Mouse (Mus musculus): ENCODE results near the gene Unkl. TPM values are rescaled to one million over a fixed set of nuclear protein-coding genes. Genes with fewer than 3 reads are reported as not detected.
A peak's percentile ranks its signal among the peaks of the same experiment; 100 is the strongest.

Gene Unkl
- 10 to 100 TPM; 32.0 to 33.7 TPM for total RNA-seq (2021)
- long read RNA-seq, full-length matches to known transcripts: 3 of 12 reads
- long read RNA-seq, partial matches to known transcripts: 2 of 12 reads
- long read RNA-seq, other reads (novel, unspliced or antisense): 7 of 12 reads

DNA sequence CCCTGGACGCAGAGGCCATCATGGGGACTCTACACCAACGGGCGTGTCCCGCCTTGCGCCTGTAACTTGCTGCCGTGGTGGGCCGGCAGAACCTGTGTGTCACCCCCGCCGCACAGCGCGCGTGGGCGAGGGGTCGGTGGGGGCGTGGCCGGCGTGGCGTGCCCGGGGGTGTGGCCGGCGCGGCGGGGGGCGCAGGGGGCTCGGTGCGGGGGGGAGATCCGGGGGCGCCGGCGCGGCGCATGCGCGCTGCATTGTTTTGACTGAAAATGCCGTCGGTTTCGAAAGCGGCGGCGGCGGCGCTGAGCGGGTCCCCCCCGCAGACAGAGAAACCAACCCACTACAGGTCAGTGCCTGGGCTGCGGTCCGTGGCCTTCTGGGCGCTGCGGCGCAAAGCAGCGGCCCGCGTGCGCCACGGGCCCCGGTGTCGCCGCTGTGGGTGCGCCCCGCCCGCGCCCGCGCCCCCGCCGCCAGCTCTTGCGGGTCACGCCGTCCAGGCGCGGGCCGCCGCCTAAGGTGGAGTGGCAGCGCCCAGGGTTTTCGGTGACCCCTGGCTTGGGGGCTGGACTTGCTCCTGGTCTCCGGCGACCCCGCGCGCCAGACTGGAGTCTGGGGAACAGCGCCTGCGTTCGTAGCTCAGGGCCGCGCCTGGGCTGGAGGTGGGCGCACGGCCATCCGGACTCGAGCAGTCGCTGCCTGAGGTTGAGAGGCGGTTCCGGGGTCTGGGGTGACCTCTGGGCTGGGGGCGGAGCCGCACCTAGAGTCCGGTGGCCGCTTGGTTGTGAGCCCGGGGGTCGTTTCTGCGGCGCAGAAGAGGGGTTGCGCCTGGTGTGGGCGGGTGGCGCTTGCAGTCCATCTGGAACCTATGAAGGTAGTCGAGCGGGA lies at the start of gene Unkl:
Unkl (plus strand) TSS at position 248 of the 882 bp plus-strand sequence.
- DNase-seq (ENCODE audit: low spot score in 2 of 2): peak; percentile 70 to 82

DNA sequence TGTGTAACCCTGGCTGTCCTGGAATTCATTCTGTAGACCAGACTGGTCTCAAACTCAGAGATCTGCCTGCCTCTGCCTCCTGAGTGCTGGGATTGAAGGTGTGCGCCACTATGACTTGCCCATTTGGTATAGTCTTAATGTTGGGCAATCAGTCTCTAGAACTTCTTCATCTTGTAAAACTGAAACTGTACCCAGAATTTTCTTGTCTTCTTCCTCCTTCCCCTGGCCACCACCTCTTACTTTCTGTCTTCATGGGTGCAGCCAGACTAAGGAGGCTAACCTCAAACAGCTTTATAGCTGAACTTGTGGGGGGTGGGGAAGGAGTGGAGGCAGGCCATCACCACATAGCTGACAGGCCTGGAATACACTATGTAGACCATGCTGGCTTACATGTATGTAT lies 49.4 kb upstream of the Unkl start:
- no peak for DNase-seq (ENCODE audit: low spot score in 2 of 2)

DNA sequence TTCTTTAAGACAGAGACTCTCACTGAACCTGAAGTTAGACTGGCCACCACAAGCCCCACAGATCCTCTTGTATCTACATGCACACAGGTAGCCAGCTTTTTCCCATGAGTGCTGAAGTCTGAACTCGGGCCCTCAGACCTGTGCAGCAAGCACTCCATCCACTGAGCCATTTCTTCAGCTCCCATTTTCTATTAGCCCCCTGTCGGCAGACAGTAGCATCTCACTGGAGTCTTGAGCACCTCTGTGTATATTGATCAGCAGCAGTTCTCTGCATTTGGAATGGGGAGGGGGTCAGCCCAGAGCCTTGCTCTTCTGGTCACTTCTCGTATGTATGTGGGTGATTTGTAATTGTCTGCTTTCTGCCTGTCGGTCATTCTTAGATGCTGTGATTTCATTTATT lies 48.2 kb upstream of the Unkl start:
- no peak for DNase-seq (ENCODE audit: low spot score in 2 of 2)

DNA sequence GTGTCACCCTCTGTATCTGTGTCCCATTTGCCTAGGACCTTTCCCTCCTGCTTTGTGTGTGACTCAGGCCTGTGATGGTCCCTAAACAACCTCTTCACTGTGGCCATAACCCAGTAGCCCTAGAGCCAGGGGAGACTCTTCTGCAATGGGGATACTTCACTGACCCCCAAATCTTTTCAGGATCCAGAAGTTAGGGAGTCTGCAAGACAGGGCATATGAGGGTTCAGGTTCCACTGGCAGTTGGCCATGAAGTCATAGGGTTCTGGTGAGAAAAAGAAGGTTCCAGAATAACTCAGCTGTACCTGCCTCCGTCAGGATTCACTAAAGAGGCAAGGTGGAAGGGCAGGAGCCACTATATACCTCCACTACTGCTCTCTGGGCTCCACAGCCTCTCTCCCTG lies 26.0 kb upstream of the Unkl start, which contains the start of gene Ccdc154:
Ccdc154 (plus strand) TSS at position 301 of the 400 bp plus-strand sequence.
- DNase-seq (ENCODE audit: low spot score in 2 of 2): no peak

DNA sequence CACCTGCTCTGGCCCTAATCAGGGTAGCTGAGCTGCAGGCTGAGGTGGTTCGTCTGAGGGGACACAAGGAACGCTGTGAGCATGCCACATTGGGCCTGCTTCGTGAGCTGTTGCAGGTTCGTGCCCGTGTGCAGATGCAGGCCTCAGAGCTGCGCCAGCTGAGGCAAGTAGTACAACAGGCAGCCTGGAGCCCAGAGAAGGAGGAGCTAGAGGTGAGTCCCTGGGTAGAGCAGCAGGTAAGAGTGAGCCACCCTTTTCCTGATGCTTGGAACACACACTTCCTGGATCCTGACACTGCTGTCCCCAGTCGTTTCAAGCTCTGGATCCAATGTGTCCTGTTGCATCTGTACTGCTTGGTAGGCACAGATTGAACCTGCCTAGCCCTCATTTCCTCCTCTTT lies 24.8 kb upstream of the Unkl start:
- no peak for DNase-seq (ENCODE audit: low spot score in 2 of 2)

DNA sequence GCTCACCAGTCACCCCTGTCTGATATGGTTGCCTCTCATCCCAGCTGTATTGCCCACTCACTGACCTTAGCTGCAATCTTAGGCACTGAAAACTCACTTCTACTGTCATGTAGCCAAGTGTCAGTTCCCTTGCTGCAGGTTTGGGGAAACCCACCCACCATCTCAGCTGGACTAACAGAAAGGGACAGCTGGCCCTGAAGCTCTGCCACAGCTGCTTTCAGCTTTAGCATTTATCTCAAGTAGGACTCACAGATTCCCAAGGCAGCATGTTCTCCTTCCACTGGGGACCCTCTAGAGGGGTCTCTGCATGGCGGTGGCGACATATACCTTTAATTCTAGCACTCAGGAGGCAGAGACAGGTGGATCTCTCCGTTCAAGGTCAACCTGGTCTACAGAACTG lies 23.4 kb upstream of the Unkl start:
- DNase-seq (ENCODE audit: low spot score in 2 of 2): no peak

DNA sequence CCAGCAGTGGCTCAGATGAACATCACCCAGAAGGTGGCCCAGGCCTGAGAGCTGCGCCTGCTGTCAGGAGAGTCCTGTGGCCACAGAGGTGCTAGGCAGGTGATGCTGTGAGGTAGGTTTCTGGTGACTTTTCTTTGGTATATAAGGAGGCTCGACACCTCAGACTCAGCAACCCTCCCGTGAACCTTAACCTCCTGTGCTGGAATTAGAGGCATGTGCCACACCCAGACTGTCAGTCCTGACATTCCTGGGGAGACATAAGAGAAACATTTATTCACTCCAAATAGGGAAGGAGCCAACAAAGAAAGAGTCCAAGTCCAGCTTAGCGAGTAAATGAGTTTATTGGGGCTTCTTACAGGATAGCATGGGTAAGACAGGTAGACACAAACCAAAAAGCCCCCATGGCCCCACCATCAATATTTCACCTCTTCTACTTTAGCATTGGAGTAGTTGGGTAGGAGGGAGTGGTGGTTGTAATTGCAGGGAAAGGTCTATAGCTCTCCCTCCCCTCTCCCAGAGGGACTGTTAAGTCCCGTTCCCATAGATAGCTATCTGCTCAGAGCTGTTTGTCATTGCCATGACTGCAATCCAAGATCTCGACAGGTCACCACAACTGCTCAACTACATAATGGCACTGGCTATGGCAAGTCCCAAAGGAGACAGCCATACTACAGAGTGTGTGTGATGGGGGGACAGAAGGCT lies 22.1 kb upstream of the Unkl start:
- DNase-seq (ENCODE audit: low spot score in 2 of 2): no peak

DNA sequence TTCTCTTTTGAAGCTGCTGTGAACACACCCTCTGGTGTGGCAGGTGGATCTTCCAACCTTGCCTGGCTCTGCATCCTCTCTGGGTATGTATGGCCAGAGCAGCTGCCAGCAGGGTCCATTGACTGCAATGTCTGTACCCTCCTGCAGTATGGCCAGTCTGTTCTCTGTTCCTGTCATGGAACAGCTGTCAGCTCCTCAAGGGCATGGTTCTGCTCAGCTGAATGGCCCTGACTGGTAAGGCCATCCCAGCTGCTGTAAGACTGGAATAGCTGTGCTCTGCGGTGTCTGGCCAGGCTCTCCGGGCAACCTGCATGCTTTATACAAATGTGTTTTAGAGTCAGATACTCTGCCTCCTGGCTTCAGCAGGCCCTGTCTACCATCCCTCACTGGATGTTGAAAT lies 18.5 kb upstream of the Unkl start:
- no peak for DNase-seq (ENCODE audit: low spot score in 2 of 2)

DNA sequence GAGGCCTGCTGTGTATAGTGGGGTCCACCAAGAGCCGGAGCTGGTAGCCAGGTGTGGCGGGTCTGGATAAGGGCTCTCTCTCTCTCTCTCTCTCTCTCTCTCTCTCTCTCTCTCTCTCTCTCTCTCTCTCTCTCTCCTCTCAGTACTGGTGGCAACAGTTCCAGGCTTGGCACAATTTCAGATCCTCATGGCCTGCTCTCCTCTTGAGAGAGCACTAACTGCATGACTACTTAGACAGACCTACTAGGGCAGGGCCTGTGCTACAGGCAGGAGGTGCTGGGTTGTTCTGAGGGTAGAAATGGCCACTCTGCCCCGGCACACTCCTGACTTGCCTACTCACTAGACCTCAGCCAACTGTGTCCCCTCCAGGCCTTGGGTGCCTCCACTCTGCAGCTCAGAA lies 15.6 kb upstream of the Unkl start:
- no peak for DNase-seq (ENCODE audit: low spot score in 2 of 2)

DNA sequence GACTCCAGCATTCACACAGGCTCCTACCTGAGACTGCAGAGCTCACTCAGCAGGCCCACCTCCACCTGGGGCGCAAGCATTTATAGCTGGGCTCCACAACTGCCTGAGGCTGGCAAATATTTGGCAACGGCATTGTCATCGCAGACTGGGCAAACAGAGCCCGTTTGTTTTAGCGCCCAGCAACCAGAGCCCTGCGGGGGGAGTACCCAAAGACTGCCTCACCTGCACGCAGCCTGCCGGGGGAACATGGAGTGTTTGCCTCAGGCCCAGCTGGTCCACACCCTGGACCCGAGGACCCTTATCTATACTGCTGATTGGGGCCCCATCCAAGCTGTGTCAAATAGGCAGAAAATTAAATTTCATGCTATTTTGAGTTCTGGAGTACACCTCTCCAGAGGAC lies 12.8 kb upstream of the Unkl start, which contains the start of gene Gm38655:
Gm38655 (minus strand) TSS at position 61 of the 400 bp plus-strand sequence.
- no peak for DNase-seq (ENCODE audit: low spot score in 2 of 2)

DNA sequence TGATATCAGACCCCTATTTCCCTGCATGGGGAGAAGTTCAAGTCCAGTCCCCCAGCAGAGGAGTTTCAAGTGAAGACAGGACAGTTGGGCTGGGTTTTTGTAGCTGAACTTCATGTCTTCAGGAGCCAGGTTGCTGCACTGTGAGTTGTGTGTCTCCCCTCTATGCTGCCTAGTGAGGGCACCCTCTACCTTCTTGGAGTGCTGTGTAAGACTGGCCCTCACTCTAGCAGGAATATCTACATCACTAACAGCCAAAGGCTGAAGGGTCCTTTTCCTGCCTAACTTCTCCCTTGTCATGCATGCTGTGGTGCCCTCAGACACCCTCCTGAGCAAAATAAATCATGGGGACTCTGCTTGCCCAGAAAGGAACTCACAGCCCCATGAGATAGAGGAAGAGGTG lies 5.0 kb upstream of the Unkl start:
- no peak for DNase-seq (ENCODE audit: low spot score in 2 of 2)

DNA sequence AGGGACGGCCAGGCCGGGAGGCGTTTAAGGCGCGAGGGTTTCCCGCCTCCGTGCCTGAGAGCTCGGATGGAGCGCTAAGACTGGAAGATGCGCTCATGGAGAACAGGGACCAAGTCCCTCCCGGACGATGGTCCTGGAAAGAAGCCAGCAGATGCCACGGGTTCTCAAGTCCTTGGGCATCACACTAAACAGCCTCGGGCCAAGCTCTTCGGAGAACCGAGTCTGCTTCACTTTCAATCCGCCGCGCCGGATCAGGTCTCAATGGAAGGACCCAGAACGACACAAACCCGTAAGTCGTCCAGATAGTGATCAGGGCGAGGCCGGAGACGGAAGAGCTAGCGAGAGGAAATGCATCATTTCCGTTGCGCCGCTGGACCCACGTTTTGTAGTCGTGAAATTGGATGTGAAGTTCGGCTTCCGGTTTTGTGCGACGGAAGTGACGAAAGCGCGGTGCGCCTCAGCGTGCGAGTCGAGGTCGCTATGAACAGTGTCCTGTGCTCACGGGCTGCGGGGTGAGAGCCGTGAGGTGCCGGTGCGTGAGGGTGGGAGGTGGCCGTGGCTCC lies 4.0 kb upstream of the Unkl start, which contains the start of gene BC003965:
BC003965 (plus strand) TSS at position 426 of the 563 bp plus-strand sequence.
- DNase-seq (ENCODE audit: low spot score in 2 of 2): peak; percentile 98 to 99

DNA sequence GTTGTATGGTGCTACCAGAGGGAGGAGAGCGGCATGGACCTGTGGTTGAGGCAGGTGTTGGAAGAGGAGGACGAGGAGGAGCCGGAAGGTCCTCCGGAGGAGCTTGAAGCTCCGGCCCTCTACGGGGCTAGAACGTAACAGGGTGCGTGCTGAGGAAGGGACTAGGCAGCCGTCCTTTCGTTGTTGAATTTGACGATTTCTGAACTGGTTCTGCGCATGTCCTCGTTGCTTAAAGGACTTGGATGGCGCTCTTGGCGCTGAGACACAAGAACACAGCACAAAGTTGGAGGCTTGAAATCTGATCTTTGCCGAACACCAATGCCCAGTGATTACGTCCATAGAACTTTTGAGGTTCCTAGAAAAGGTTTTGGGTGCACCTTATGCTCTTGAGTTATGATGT lies 3.2 kb upstream of the Unkl start:
- no peak for DNase-seq (ENCODE audit: low spot score in 2 of 2)

DNA sequence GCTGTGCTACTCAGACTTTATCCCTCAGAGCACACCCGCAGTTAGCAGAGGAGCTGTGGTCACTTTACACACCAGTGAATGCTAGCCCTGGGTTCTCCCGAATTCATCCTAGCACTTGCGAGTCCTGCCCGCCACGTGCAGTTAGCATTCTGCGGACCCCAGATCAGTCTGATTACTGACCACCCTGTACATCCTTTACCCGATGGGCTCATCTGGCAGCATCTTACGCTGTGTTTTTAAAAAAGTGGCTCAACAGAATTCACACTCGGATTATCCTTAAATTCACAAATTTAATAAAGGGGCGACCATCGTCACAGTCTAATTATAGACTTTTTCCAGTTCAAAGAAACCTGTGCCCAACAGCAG lies 430 bp upstream of the Unkl start:
- no peak for DNase-seq (ENCODE audit: low spot score in 2 of 2)

DNA sequence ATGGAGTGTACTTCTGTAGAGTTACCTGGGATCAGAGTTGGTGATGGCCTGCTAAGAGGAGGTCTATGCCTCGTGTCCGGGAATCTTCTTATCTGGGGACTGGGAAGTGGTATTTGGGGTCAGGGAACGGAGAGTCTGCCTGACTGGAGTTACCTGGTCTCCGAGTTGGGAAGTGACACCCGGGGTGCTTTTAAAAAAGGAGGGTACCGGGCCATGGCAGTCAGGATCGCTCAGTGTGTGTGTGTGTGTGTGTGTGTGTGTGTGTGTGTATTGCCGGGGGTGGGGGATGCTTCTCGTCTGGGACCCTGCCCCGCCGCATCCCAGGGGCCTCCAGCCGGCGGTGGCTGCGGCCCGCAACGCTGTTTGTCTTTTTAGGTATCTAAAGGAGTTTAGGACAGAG lies 894 bp downstream of the Unkl start:
- no peak for DNase-seq (ENCODE audit: low spot score in 2 of 2)

DNA sequence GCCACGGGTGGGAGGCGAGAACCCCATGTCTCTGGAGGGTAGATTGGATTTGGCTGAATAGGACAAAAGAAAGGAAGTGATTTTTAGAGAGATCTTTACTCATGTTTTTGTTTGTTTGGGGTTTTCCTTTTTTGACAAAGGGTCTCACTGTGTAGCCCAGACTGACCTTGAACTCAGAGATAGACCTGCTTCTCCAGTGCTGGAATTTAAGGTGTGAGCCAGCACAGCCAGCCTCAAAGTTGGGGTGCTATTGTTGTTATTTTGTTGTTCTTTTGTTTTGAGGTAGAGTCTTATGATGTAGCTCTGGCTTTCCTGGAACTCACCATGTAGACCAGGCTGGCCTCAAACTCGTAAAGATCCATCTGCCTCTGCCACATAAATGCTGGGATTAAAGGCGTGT lies 14.2 kb downstream of the Unkl start:
- DNase-seq (ENCODE audit: low spot score in 2 of 2): no peak

DNA sequence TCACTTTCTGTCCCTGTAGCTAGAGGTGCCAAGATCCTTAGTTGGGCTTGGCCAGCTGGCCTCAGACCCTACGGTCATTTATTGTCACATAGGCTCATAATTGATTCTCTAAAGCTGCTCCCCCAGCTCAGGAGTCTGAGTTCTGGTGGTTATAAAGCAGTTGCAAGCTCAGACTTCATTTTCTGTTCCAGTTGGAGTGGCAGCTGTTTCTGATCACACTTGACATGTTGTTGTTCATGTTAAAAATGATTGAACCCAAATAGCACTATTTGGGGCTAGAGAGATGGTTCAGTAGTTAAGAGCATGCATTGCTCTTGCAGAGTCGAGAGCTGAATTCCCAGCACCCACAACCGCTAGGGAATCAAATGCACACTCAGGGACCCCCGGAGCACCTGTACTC lies 21.8 kb downstream of the Unkl start:
- DNase-seq (ENCODE audit: low spot score in 2 of 2): no peak

DNA sequence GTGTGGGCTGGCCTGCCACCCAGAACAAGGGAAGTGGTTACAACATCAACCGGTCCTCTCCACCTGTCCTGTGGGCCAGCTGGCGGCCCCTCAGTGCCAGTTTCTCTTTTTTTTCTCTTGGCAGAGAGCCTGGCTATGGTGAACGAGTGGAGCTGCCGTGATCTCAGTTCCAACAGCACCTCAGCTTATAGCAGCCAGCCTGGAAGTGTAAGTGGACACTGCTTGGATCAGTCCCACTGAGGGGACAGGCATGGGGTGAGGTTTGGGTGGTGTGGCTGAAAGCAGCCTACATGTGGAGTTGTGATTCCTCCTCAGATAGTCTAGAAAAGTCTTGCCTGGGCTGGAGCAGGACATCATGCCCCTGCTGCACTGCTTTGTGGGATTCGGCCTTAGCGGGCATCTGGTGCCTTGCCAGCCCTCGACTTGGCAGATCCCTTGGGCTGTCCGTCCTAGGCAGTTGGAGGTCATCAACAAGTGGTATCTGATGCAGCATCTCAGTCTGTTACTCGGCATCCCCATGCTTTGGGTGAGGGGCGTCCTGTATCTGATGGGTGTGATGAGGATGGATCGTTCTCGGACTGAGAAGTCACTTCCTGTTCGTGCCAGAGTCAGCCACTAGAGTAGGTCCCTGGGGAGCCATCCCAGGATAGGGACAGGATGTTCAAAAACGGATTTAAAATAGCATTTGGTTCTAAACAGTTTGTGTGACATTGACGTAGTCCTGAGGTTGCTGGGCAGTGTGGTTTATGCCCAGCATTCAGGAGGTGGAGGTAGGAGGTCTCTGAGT lies 22.7 kb downstream of the Unkl start:
- no peak for DNase-seq (ENCODE audit: low spot score in 2 of 2)

DNA sequence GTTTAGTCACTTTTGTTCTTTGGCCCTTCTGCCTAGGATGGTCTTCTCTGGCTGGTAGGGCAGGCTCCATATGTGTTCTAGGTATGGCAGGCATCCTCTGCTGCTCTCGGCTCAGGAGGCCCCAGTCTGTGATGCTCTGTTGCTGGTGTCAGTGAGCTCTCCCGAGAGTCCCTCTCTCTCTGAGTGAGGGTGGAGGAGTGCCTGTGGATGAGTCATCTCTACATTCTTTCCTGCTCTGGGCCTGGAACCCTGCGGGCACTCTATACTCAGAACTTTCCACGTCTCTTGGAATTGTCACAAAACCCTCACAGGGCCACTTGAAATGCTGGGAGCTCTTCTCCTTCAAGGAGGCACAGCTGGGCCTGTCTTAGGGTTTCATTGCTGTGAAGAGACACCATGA lies 23.5 kb downstream of the Unkl start:
- DNase-seq (ENCODE audit: low spot score in 2 of 2): no peak

DNA sequence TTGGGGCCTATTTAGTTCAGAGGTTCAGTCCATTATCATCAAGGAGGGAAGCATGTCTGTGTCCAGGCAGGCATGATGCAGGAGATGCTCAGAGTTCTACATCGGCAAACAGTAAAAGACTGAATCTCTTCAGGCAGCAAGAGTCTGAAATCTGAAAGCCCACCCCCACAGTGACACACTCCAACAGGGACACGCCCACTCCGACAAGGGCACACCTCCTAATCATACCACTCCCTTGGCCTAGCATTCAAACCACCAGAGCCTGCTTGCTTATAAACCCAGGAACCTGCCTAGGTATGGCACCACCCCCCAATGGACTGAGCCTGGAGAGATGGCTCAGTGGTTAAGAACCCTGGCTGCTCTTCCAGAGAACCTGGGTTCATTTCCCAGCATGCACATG lies 27.2 kb downstream of the Unkl start:
- DNase-seq (ENCODE audit: low spot score in 2 of 2): no peak

DNA sequence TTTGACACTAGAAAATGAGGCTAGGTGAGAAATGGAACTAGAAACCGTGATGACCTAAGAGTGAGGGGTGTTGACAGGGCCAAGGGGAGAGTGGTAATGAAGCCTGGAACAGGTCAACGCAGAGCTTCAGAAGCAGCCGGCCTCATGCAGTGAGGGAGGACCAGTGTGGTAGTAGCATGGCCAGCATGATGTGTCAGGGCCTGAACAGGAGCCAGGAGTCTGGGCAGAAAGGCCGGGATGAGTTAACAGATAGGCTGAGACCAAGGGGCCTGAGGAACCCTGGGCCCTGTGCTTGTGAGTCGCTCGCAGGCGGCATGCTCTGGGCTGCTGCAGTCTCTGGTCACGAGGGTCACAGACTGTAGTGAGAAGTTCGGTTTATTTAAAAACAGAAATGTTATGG lies 30.8 kb downstream of the Unkl start:
- no peak for DNase-seq (ENCODE audit: low spot score in 2 of 2)

All from layer of hippocampus, postnatal 10 days (tissue).